Mouse (Mus musculus): ENCODE results near the gene Ubap1l. TPM values are rescaled to one million over a fixed set of nuclear protein-coding genes. Genes with fewer than 3 reads are reported as not detected.

The Ubap1l gene
- polyA plus RNA-seq, 1 experiment, result not detected

- H3K27ac ChIP-seq (ENCODE audit: insufficient read depth, low read depth, low read length), result no peak overlapping the region
- H3K4me3 ChIP-seq (ENCODE audit: insufficient read depth, low read depth, low read length), result no peak overlapping the region
- 87% methylated on average over 6 of the region's 6 CpGs for WGBS
- TF ChIP-seq CTCF (IDR thresholded peaks at IDR 0.05; ENCODE audit: insufficient read depth, low read depth, low read length) (no peak), POLR2A (IDR thresholded peaks at IDR 0.05; ENCODE audit: insufficient read depth, low read depth, low read length) (no peak)
- peaks cover 10% of the 10 kb centered on the region; the same call in 1 of the 2 replicates for H3K4me1 ChIP-seq (ENCODE audit: control insufficient read depth, insufficient read depth, low read length)
Observed at GRCm38 (mm10) chr9:65399934-65400333, 39.1 kb downstream of the Ubap1l start.

GRCm38 (mm10) chr9:65404331-65405183, 43.7 kb downstream of the Ubap1l start:
- Histone ChIP-seq H3K27ac (ENCODE audit: insufficient read depth, low read depth, low read length) (no peak overlapping the region), H3K4me3 (ENCODE audit: insufficient read depth, low read depth, low read length) (no peak overlapping the region), H3K4me1 (ENCODE audit: control insufficient read depth, insufficient read depth, low read length) (peaks cover 12% of the 10 kb centered on the region)
- TF ChIP-seq CTCF (IDR thresholded peaks at IDR 0.05; ENCODE audit: insufficient read depth, low read depth, low read length) (no peak), POLR2A (IDR thresholded peaks at IDR 0.05; ENCODE audit: insufficient read depth, low read depth, low read length) (no peak)
- 63% methylated on average over 15 of the region's 15 CpGs for whole genome bisulfite sequencing

- H3K4me3 ChIP-seq (ENCODE audit: insufficient read depth, low read depth, low read length), result no peak overlapping the region
- 69% methylated on average over 2 of the region's 2 CpGs for WGBS
- peaks cover 12% of the 10 kb centered on the region for H3K4me1 ChIP-seq (ENCODE audit: control insufficient read depth, insufficient read depth, low read length)
- no peak for TF ChIP-seq POLR2A (IDR thresholded peaks at IDR 0.05; ENCODE audit: insufficient read depth, low read depth, low read length)
- no peak for TF ChIP-seq CTCF (IDR thresholded peaks at IDR 0.05; ENCODE audit: insufficient read depth, low read depth, low read length)
- H3K27ac ChIP-seq (ENCODE audit: insufficient read depth, low read depth, low read length), result no peak overlapping the region
Observed at GRCm38 (mm10) chr9:65405184-65405449, 44.3 kb downstream of the Ubap1l start.

- 86% methylated on average over 5 of the region's 5 CpGs for WGBS
- peaks cover 12% of the 10 kb centered on the region for H3K4me1 ChIP-seq (ENCODE audit: control insufficient read depth, insufficient read depth, low read length)
- TF ChIP-seq CTCF (IDR thresholded peaks at IDR 0.05; ENCODE audit: insufficient read depth, low read depth, low read length) (no peak), POLR2A (IDR thresholded peaks at IDR 0.05; ENCODE audit: insufficient read depth, low read depth, low read length) (no peak)
- H3K4me3 ChIP-seq (ENCODE audit: insufficient read depth, low read depth, low read length), result no peak overlapping the region
- no peak overlapping the region for H3K27ac ChIP-seq (ENCODE audit: insufficient read depth, low read depth, low read length)
Observed at GRCm38 (mm10) chr9:65407327-65407726, 46.5 kb downstream of the Ubap1l start.

- Histone ChIP-seq H3K4me1 (ENCODE audit: control insufficient read depth, insufficient read depth, low read length) (peaks cover 12% of the 10 kb centered on the region), H3K4me3 (ENCODE audit: insufficient read depth, low read depth, low read length) (no peak overlapping the region), H3K27ac (ENCODE audit: insufficient read depth, low read depth, low read length) (no peak overlapping the region)
- WGBS, result 69% methylated on average over 3 of the region's 3 CpGs
- TF ChIP-seq CTCF (IDR thresholded peaks at IDR 0.05; ENCODE audit: insufficient read depth, low read depth, low read length), result no peak
- TF ChIP-seq POLR2A (IDR thresholded peaks at IDR 0.05; ENCODE audit: insufficient read depth, low read depth, low read length), result no peak
Observed at GRCm38 (mm10) chr9:65407861-65408260, 47.0 kb downstream of the Ubap1l start.

- 72% methylated on average over 5 of the region's 5 CpGs for WGBS
Observed at GRCm38 (mm10) chr9:65408871-65409295, 48.0 kb downstream of the Ubap1l start.

GRCm38 (mm10) chr9:65410378-65410777, 49.5 kb downstream of the Ubap1l start:
- Histone ChIP-seq H3K4me1 (ENCODE audit: control insufficient read depth, insufficient read depth, low read length) (peaks cover 6% of the 10 kb centered on the region), H3K4me3 (ENCODE audit: insufficient read depth, low read depth, low read length) (no peak overlapping the region), H3K27ac (ENCODE audit: insufficient read depth, low read depth, low read length) (no peak overlapping the region)
- WGBS, result 90% methylated on average over 8 of the region's 8 CpGs
- no peak for TF ChIP-seq CTCF (IDR thresholded peaks at IDR 0.05; ENCODE audit: insufficient read depth, low read depth, low read length)
- no peak for TF ChIP-seq POLR2A (IDR thresholded peaks at IDR 0.05; ENCODE audit: insufficient read depth, low read depth, low read length)

More at GRCm38 (mm10) chr9:65408871-65409295, 48.0 kb downstream of the Ubap1l start:
- H3K4me1 ChIP-seq (ENCODE audit: control insufficient read depth, insufficient read depth, low read length), result peaks cover 12% of the 10 kb centered on the region
- no peak overlapping the region for H3K4me3 ChIP-seq (ENCODE audit: insufficient read depth, low read depth, low read length)
- H3K27ac ChIP-seq (ENCODE audit: insufficient read depth, low read depth, low read length), result no peak overlapping the region
- no peak for TF ChIP-seq POLR2A (IDR thresholded peaks at IDR 0.05; ENCODE audit: insufficient read depth, low read depth, low read length)
- no peak for TF ChIP-seq CTCF (IDR thresholded peaks at IDR 0.05; ENCODE audit: insufficient read depth, low read depth, low read length)

GRCm38 (mm10) chr9:65411326-65411725, 50.5 kb downstream of the Ubap1l start:
- WGBS, result 55% methylated on average over 3 of the region's 3 CpGs
- TF ChIP-seq POLR2A (IDR thresholded peaks at IDR 0.05; ENCODE audit: insufficient read depth, low read depth, low read length) (no peak), CTCF (IDR thresholded peaks at IDR 0.05; ENCODE audit: insufficient read depth, low read depth, low read length) (no peak)

GRCm38 (mm10) chr9:65417738-65418137, 56.9 kb downstream of the Ubap1l start:
- no peaks in the 10 kb centered on the region for H3K4me1 ChIP-seq (ENCODE audit: control insufficient read depth, insufficient read depth, low read length)
- no peak overlapping the region for H3K4me3 ChIP-seq (ENCODE audit: insufficient read depth, low read depth, low read length)
- no peak overlapping the region for H3K27ac ChIP-seq (ENCODE audit: insufficient read depth, low read depth, low read length)
- WGBS, result 56% methylated on average over 3 of the region's 3 CpGs
- TF ChIP-seq CTCF (IDR thresholded peaks at IDR 0.05; ENCODE audit: insufficient read depth, low read depth, low read length), result no peak
- TF ChIP-seq POLR2A (IDR thresholded peaks at IDR 0.05; ENCODE audit: insufficient read depth, low read depth, low read length), result no peak

More at GRCm38 (mm10) chr9:65411326-65411725, 50.5 kb downstream of the Ubap1l start:
- no peak overlapping the region for H3K27ac ChIP-seq (ENCODE audit: insufficient read depth, low read depth, low read length)
- H3K4me1 ChIP-seq (ENCODE audit: control insufficient read depth, insufficient read depth, low read length), result peaks cover 6% of the 10 kb centered on the region
- no peak overlapping the region for H3K4me3 ChIP-seq (ENCODE audit: insufficient read depth, low read depth, low read length)
